Mouse (Mus musculus) neural tube, embryonic 11.5 days (tissue): ENCODE data around the gene Rpgr. TPM values are rescaled to one million over a fixed set of nuclear protein-coding genes. Genes with fewer than 3 reads are reported as not detected.
A peak's percentile ranks its signal among the peaks of the same experiment; 100 is the strongest.

Source experiments
- ATAC-seq: fragments of 200-750 bp; cut with Nextera tagmentation; 2 replicates; pipeline ENCODE4 v1.8.0; 2017; ENCODE audit warnings: moderate number of reproducible peaks, mild to moderate bottlenecking, moderate TSS enrichment, moderate library complexity; ENCODE audit not compliant: insufficient read depth, low FRiP score, low TSS enrichment
- DNase-seq: peaks from one replicate; pipeline ENCODE4 v3.0.0-alpha.2; 2015; ENCODE audit warnings: low spot score
- H3K27ac ChIP-seq: fragments of 300-500 bp; sonication (generic); 2 replicates; pipeline ENCODE4 v1.5.1; 2014; ENCODE audit warnings: low read depth, mild to moderate bottlenecking, low read length
- H3K27me3 ChIP-seq: fragments of 300-500 bp; sonication (generic); 2 replicates; pipeline ENCODE4 v1.6.1; 2014; ENCODE audit warnings: mild to moderate bottlenecking, low read length, mixed read lengths; ENCODE audit not compliant: control insufficient read depth, insufficient read depth
- H3K36me3 ChIP-seq: fragments of 300-500 bp; sonication (generic); 2 replicates; pipeline ENCODE4 v1.6.1; 2014; ENCODE audit warnings: mild to moderate bottlenecking, low read length, moderate library complexity, mixed read lengths; ENCODE audit not compliant: control insufficient read depth, insufficient read depth
- H3K4me1 ChIP-seq: fragments of 300-500 bp; sonication (generic); 2 replicates; pipeline ENCODE4 v1.6.1; 2014; ENCODE audit warnings: low read length, mixed read lengths; ENCODE audit not compliant: control insufficient read depth, insufficient read depth
- H3K4me2 ChIP-seq: fragments of 300-500 bp; sonication (generic); 2 replicates; pipeline ENCODE4 v1.6.1; 2014; ENCODE audit warnings: low read depth, mild to moderate bottlenecking, moderate library complexity
- H3K4me3 ChIP-seq: fragments of 300-500 bp; sonication (generic); 2 replicates; pipeline ENCODE4 v1.5.1; 2014; ENCODE audit warnings: low read depth, low read length
- H3K9ac ChIP-seq: fragments of 300-500 bp; sonication (generic); 2 replicates; pipeline ENCODE4 v1.6.1; 2014; ENCODE audit warnings: mild to moderate bottlenecking, low read length
- H3K9me3 ChIP-seq: fragments of 300-500 bp; sonication (generic); 2 replicates; pipeline ENCODE4 v1.6.1; 2016; ENCODE audit warnings: low read length; ENCODE audit not compliant: control insufficient read depth
- WGBS: fragments of 180-500 bp; shearing (Covaris S2); extraction: QIAGEN DNeasy Blood & Tissue Kit; methylation state at CpG from one replicate; pipeline ENCODE4 v1.1.7; 2014; 5-methylcytosine and 5-hydroxymethylcytosine counted together
- polyA plus RNA-seq: library from polyadenylated mRNA; unstranded; fragments of >200 nt; fragmentation: Nextera tagmentation; extraction: Ambion mirVana; gene quantifications from 2 replicates; pipeline ENCODE4 v1.2.1, GENCODE M21; 2014

Gene Rpgr
- 34.8 and 35.0 TPM in 2 replicates for polyA plus RNA-seq

DNA sequence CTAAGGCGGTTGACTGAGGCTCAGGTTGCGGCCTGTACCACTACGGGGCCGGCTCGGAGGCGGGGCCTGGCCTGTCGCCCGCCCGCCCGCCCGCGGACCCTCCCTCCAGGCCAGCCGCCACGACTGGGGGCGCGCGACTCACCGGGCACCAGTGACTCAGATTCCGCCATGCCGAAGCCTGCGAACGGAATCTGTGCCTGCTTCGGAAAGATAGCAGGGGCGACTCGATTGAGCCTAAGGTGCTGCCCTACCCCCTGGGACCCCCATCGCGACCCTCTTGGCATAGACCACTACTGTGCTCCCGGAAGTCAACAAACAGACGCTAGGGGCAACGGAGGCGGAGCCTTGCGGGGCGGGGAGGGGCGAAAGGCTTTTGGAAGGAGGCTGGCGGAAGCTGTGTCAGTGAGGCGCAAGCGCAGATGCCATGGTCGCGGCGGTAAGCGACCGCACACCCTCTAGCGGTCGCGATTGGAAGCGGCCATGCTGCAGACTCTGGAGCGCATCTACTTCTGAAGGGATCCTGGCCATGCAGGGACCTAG lies at the start of gene Rpgr:
Gene Rpgr, minus strand, starts transcription at position 511 of the 540 bp plus-strand sequence.
- 15% methylated on average over 43 of the region's 47 CpGs for WGBS
- H3K27ac ChIP-seq: 0 out of 2 replicates have a peak within 1 kb of the TSS, but pooled peaks have one; percentile 49

DNA sequence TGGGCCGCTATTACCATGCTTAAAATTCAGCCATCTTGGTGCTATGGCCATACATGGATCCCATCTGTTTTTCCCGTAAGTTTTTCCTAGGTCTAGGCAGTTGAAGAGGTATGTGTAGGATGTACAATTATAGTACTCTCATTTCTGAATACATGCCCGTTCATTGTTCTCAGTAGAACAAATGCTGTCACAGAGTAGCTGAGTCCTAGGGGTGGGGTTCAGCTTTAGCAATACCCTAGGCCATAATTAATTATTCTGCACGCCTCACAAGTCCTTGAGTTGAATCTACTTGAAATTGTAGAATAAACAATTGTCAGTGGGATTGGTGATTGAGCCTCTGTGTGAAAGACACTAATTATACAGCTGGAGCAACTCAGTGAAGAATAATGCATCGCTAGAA lies 41.5 kb upstream of the Rpgr start:
- 85% methylated on average over 5 of the region's 5 CpGs for WGBS
- H3K4me2 ChIP-seq: no peak overlapping the region
- no peak overlapping the region for H3K9ac ChIP-seq
- H3K27me3 ChIP-seq: no peaks in the 10 kb centered on the region
- DNase-seq (no peak), ATAC-seq (no peak)
- H3K9me3 ChIP-seq: no peaks in the 10 kb centered on the region
- no peaks in the 10 kb centered on the region for H3K36me3 ChIP-seq
- H3K27ac ChIP-seq: no peak overlapping the region
- H3K4me3 ChIP-seq: no peak overlapping the region
- no peaks in the 10 kb centered on the region for H3K4me1 ChIP-seq

More for the DNA sequence above, at the start of gene Rpgr:
- Histone ChIP-seq H3K4me2 (peak within 1 kb of the TSS; percentile 43), H3K36me3 (no peaks in the 10 kb centered on the region), H3K9me3 (no peaks in the 10 kb centered on the region), H3K4me3 (peak within 1 kb of the TSS; percentile 51), H3K27me3 (no peaks in the 10 kb centered on the region), H3K4me1 (no peaks in the 10 kb centered on the region), H3K9ac (peak within 1 kb of the TSS; percentile 53)
- ATAC-seq (peak; percentile 95), DNase-seq (peak; percentile 93)

DNA sequence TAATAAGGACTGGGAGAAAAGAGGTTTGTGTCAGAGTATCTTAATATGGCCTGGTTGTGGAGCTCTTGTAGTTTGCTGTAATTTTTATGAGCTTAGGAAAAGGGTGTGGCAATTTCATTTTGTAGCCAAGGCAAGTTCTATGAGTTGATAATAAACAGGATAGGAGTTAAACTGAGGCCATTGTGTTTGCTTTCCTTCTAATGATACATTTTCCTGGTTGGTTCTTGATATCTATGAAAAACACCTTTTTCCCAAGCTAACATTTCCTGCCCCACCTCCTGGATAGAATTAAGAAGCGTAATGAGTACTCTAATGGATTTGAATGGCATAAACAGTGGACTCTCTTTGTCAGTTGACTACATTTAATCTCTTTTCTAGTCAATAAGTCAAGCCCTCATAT lies 41.1 kb upstream of the Rpgr start:
- no peaks in the 10 kb centered on the region for H3K27me3 ChIP-seq
- H3K4me1 ChIP-seq: no peaks in the 10 kb centered on the region
- no peak overlapping the region for H3K27ac ChIP-seq
- no peak overlapping the region for H3K4me2 ChIP-seq
- DNase-seq: no peak
- no peak overlapping the region for H3K4me3 ChIP-seq
- H3K9ac ChIP-seq: no peak overlapping the region
- no peaks in the 10 kb centered on the region for H3K9me3 ChIP-seq
- 93% methylated on average over 1 of the region's 1 CpGs for WGBS
- no peak for ATAC-seq
- no peaks in the 10 kb centered on the region for H3K36me3 ChIP-seq

DNA sequence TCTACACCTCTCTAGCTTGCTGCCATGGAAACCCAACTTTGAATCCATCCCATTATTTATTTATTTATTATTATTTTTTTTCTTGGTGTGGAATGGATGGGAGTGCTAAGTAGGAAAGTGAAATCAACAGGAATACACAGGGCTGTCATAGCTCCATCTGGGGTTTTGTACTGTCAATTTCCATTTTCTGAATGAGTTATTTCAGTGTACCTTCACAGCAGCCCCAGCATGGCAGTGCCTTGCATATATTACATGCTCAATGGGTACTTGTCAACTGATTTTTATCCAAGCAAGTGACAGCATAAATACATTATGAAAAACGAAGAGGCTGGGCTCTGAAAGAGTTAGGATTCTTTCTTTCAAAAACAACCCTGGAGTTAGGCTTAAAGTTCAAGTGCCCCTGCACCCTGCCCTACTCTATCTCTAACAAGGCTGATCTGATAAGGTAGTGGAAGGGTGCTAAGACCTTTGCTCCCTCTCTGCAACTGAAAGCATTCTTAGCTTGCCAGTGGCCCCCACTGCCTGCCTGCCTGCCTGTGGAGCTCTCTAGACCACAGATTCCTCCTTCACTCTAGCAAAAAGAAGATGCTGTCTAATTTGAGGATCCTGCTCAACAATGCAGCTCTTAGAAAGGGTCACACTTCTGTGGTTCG lies 35.3 kb upstream of the Rpgr start, which contains the start of gene Otc:
Gene Otc, plus strand, starts transcription at position 454 of the 653 bp plus-strand sequence.
- DNase-seq (no peak), ATAC-seq (no peak)
- Histone ChIP-seq H3K4me1 (no peaks in the 10 kb centered on the region), H3K4me2 (no peak within 1 kb of the TSS), H3K4me3 (no peak within 1 kb of the TSS), H3K27me3 (no peaks in the 10 kb centered on the region), H3K9me3 (no peaks in the 10 kb centered on the region), H3K27ac (no peak within 1 kb of the TSS), H3K36me3 (no peaks in the 10 kb centered on the region), H3K9ac (no peak within 1 kb of the TSS)
- 59% methylated on average over 2 of the region's 2 CpGs for WGBS

DNA sequence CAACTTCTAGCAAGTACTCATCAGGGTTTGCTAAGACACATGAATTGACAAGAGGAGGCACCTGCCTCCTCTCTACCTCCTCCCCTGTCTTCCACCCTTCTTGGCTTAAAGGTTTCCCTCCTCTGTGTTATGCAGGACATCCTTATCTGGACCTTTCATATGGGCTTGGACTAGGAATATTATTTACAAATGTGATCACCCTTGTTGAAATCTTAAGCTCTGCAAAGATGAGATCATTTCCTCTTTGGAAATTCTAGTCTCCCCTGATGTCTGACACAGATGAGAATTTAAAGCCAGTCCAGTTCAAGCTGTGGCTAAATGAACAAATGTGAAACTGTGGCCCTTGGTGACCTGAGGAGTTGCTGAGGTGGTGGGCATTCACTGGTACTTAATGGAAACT lies 34.6 kb upstream of the Rpgr start:
- Histone ChIP-seq H3K27ac (no peak overlapping the region), H3K4me1 (no peaks in the 10 kb centered on the region), H3K36me3 (no peaks in the 10 kb centered on the region), H3K27me3 (no peaks in the 10 kb centered on the region), H3K9me3 (no peaks in the 10 kb centered on the region), H3K4me2 (no peak overlapping the region), H3K9ac (no peak overlapping the region), H3K4me3 (no peak overlapping the region)
- ATAC-seq (no peak), DNase-seq (no peak)

DNA sequence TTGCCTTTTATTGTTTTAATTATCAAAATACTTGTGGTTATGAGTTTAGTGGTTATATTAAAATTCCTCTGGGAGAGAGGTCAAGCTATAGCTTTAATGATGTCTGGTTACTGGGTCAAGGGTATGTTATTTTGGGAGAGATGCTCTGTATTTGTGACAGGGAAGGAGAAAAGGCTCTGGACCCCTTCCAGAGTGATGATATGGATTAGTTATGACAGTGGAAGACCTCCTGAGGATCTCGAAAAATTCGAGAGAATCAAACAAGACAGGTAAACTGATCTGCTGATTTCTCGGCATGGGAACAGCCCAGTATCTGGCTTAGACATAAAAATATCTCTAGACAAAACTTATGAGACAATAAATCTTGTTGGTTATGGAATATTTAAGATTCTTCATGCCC lies 27.2 kb upstream of the Rpgr start:
- DNase-seq (no peak), ATAC-seq (no peak)
- Histone ChIP-seq H3K36me3 (no peaks in the 10 kb centered on the region), H3K4me3 (no peak overlapping the region), H3K9ac (no peak overlapping the region), H3K4me2 (no peak overlapping the region), H3K4me1 (no peaks in the 10 kb centered on the region), H3K9me3 (no peaks in the 10 kb centered on the region), H3K27me3 (no peaks in the 10 kb centered on the region), H3K27ac (no peak overlapping the region)
- 79% methylated on average over 3 of the region's 3 CpGs for WGBS

DNA sequence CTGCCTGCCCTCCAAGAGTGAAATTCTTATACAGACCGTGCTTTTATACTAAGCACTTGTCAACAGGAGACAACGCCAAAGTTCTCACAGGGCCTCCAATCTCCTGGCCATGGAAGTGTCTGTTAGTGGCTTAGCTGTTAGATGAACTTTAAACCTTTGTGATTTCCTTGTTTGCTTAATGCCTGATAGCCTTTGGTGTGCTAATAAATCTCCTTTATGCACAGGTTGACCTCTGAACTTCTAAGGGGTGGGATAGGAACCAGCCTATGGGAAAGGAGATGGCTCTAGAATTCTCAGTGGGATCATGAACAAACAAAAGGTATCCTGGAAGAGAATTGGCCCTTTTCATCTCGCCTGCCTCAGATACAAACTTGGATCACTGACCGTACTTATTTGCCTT lies 22.8 kb upstream of the Rpgr start:
- no peak overlapping the region for H3K27ac ChIP-seq
- no peak overlapping the region for H3K9ac ChIP-seq
- no peaks in the 10 kb centered on the region for H3K9me3 ChIP-seq
- H3K36me3 ChIP-seq: no peaks in the 10 kb centered on the region
- DNase-seq (no peak), ATAC-seq (no peak)
- H3K4me2 ChIP-seq: no peak overlapping the region
- no peak overlapping the region for H3K4me3 ChIP-seq
- whole genome bisulfite sequencing: 44% methylated on average over 4 of the region's 4 CpGs
- H3K27me3 ChIP-seq: no peaks in the 10 kb centered on the region
- no peaks in the 10 kb centered on the region for H3K4me1 ChIP-seq

DNA sequence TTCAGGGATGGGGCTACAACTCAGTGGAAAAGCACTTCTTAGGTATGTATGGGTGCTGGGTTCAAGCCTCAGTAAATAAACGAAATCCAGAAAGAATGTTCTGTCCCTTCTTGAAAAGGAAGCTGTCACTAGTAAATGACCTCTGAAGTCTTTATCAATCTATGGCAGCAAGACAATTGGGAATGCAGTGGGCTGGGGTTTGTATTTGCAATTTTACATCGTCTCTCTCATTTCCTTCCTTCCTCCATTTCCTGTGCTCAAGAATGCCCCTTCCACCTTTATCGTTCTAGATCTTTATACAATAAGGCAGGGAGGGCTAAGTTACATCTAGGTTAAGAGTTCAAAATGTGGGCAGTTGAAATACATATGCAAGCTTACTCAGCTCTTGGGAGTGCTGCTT lies 17.9 kb upstream of the Rpgr start:
- no peak overlapping the region for H3K9ac ChIP-seq
- ATAC-seq (no peak), DNase-seq (no peak)
- no peak overlapping the region for H3K27ac ChIP-seq
- H3K9me3 ChIP-seq: no peaks in the 10 kb centered on the region
- no peak overlapping the region for H3K4me2 ChIP-seq
- H3K27me3 ChIP-seq: no peaks in the 10 kb centered on the region
- no peak overlapping the region for H3K4me3 ChIP-seq
- H3K36me3 ChIP-seq: no peaks in the 10 kb centered on the region
- no peaks in the 10 kb centered on the region for H3K4me1 ChIP-seq
- WGBS: 79% methylated on average over 3 of the region's 3 CpGs

DNA sequence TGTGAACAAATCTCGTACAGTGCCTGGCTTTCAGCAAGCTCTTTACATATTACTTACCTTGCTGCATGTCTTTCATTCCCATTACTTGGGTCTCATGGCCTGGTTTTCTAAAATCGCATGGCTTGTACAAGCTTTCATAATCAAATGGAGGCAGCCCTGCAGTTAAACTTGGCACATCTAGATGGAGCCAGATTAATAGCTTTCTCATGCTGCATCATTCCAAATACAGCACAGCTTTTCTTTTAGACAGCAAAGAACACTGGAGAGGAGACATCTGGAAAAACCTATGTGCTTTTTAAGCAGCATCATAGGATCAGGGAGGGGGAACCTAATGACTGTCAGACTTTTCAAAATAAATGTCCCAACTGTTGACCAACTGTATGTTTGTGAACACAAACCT lies 16.3 kb upstream of the Rpgr start:
- no peaks in the 10 kb centered on the region for H3K27me3 ChIP-seq
- no peaks in the 10 kb centered on the region for H3K36me3 ChIP-seq
- WGBS: 83% methylated on average over 2 of the region's 2 CpGs
- no peaks in the 10 kb centered on the region for H3K4me1 ChIP-seq
- H3K4me2 ChIP-seq: no peak overlapping the region
- DNase-seq (no peak), ATAC-seq (no peak)
- no peak overlapping the region for H3K27ac ChIP-seq
- no peak overlapping the region for H3K4me3 ChIP-seq
- no peak overlapping the region for H3K9ac ChIP-seq
- no peaks in the 10 kb centered on the region for H3K9me3 ChIP-seq
